Mouse (Mus musculus) 3134 (cell line): ENCODE results near the gene Mbtps1.

Experiments used
- DNase-seq: peaks from one replicate; pipeline ENCODE4 v3.0.0-alpha.2; 2011; ENCODE audit warnings: low spot score; ENCODE audit not compliant: insufficient read length; ENCODE audit errors: extremely low read depth

The Mbtps1 gene

GRCm38 (mm10) chr8:119505488-119505887 lies 53.0 kb downstream of the Mbtps1 start:
- DNase-seq: no peak

GRCm38 (mm10) chr8:119503191-119503767 lies 55.3 kb downstream of the Mbtps1 start:
- no peak for DNase-seq

GRCm38 (mm10) chr8:119502111-119502510 lies 56.4 kb downstream of the Mbtps1 start:
- DNase-seq: no peak

- no peak for DNase-seq
Observed at GRCm38 (mm10) chr8:119501598-119501997, 56.9 kb downstream of the Mbtps1 start, which contains the start of gene Slc38a8. Gene Slc38a8, minus strand, starts transcription at chr8:119501698.

GRCm38 (mm10) chr8:119499836-119500235 lies 58.7 kb downstream of the Mbtps1 start:
- no peak for DNase-seq

- no peak for DNase-seq
Observed at GRCm38 (mm10) chr8:119496848-119497247, 61.7 kb downstream of the Mbtps1 start.

- DNase-seq: no peak
Observed at GRCm38 (mm10) chr8:119487093-119487492, 71.4 kb downstream of the Mbtps1 start.

GRCm38 (mm10) chr8:119484145-119484896 lies 74.2 kb downstream of the Mbtps1 start:
- no peak for DNase-seq

- no peak for DNase-seq
Observed at GRCm38 (mm10) chr8:119478684-119479083, 79.9 kb downstream of the Mbtps1 start.

- DNase-seq: no peak
Observed at GRCm38 (mm10) chr8:119468091-119468490, 90.4 kb downstream of the Mbtps1 start.

- no peak for DNase-seq
Observed at GRCm38 (mm10) chr8:119466794-119467193, 91.7 kb downstream of the Mbtps1 start.

- DNase-seq: no peak
Observed at GRCm38 (mm10) chr8:119466105-119466504, 92.4 kb downstream of the Mbtps1 start.

GRCm38 (mm10) chr8:119463709-119464108 lies 94.8 kb downstream of the Mbtps1 start:
- no peak for DNase-seq

- no peak for DNase-seq
Observed at GRCm38 (mm10) chr8:119461356-119461755, 97.2 kb downstream of the Mbtps1 start.

GRCm38 (mm10) chr8:119459724-119460123 lies 98.8 kb downstream of the Mbtps1 start:
- DNase-seq: no peak
